Comparison of ENCODE assay signal across 8 mouse cellular contexts in the genomic region with DNA sequence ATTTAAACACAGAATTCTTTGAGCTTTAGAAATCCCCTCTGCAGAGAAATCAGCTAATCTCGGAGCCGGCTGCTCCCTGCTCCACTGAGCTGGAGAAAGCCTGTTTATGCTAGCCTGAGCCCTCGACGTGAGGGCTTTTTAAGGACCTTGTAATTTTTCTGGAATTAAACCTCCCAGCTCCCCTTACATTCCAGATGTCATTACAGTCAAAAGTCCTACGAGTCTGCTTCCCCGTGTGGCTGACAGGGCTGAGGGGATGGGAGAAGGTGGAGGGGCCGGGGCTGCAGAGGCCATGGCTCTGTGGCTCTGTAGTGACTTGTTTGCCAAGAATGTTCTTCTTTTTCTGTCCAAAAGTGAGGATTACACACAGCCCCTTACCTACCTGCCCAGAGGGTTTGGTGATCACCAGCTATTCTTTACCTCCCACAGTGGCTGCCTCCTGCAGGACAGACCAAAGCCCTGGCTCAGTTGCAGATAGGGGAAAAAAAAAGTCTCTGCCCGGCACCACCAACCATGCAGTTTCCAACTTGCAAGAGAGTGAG. TPM values are rescaled to one million over a fixed set of nuclear protein-coding genes. Genes with fewer than 3 reads are reported as not detected.
DNase-seq lines count a peak whose midpoint lies in the region; ATAC-seq and TF ChIP-seq lines count a peak whose summit lies in the region.

No protein-coding gene starts in this region.

- H3K9ac ChIP-seq in liver, embryonic 11.5 days (ENCODE audit: low read depth, low read length), result 0 out of 2 replicates have a peak overlapping the region, but pooled peaks have one; percentile 6
- peak overlapping the region; percentile 46 for H3K9ac ChIP-seq in kidney, embryonic 14.5 days (ENCODE audit: low read depth, low read length)
- H3K9ac ChIP-seq in neural tube, embryonic 12.5 days, result peak overlapping the region; percentile 42

- H3K9me3 ChIP-seq in liver, embryonic 11.5 days (ENCODE audit: control insufficient read depth, low read length), result no peaks in the 10 kb centered on the region
- H3K9me3 ChIP-seq in kidney, embryonic 14.5 days (ENCODE audit: control insufficient read depth, low read length), result no peaks in the 10 kb centered on the region
- H3K9me3 ChIP-seq in neural tube, embryonic 12.5 days, result no peaks in the 10 kb centered on the region

- H3K27me3 ChIP-seq in liver, embryonic 11.5 days (replicated peaks; ENCODE audit: control insufficient read depth, insufficient read depth, low read length), result no peaks in the 10 kb centered on the region
- no peaks in the 10 kb centered on the region for H3K27me3 ChIP-seq in kidney, embryonic 14.5 days (ENCODE audit: control insufficient read depth, insufficient read depth, low read length)
- no peaks in the 10 kb centered on the region for H3K27me3 ChIP-seq in neural tube, embryonic 12.5 days (replicated peaks)

- WGBS in liver, embryonic 11.5 days, result 34% methylated on average over 8 of the region's 8 CpGs
- WGBS in kidney, embryonic 14.5 days, result 15% methylated on average over 8 of the region's 8 CpGs
- 6% methylated on average over 8 of the region's 8 CpGs for WGBS in neural tube, embryonic 12.5 days

- no peak for TF ChIP-seq POLR2A in embryonic fibroblast, embryonic 13.5 days (IDR thresholded peaks at IDR 0.05; ENCODE audit: low read depth, low read length)

- H3K4me2 ChIP-seq in liver, embryonic 11.5 days, result peak overlapping the region; percentile 36
- H3K4me2 ChIP-seq in kidney, embryonic 14.5 days (replicated peaks; ENCODE audit: low read depth, low read length), result peak overlapping the region; percentile 32
- peak overlapping the region; percentile 61 for H3K4me2 ChIP-seq in neural tube, embryonic 12.5 days (replicated peaks)

- H3K27ac ChIP-seq in liver, embryonic 11.5 days (ENCODE audit: low read depth, low read length), result no peak overlapping the region; the same call in 1 of the 2 replicates
- H3K27ac ChIP-seq in embryonic fibroblast, embryonic 13.5 days (ENCODE audit: insufficient read depth, low read length), result 0 out of 2 replicates have a peak overlapping the region, but pooled peaks have one; percentile 8
- H3K27ac ChIP-seq in kidney, embryonic 14.5 days (ENCODE audit: low read depth, low read length), result peak overlapping the region; percentile 91
- H3K27ac ChIP-seq in neural tube, embryonic 12.5 days, result peak overlapping the region; percentile 65

- H3K4me3 ChIP-seq in liver, embryonic 11.5 days (ENCODE audit: low read depth, low read length), result no peak overlapping the region
- H3K4me3 ChIP-seq in embryonic fibroblast, embryonic 13.5 days (ENCODE audit: insufficient read depth, low read length), result no peak overlapping the region
- no peak overlapping the region for H3K4me3 ChIP-seq in kidney, embryonic 14.5 days (ENCODE audit: low read length)
- no peak overlapping the region for H3K4me3 ChIP-seq in neural tube, embryonic 12.5 days

- TF ChIP-seq CTCF in embryonic fibroblast, embryonic 13.5 days (IDR thresholded peaks at IDR 0.05; ENCODE audit: borderline replicate concordance, insufficient read depth, low read length), result no peak

- DNase-seq in liver, embryonic 11.5 days (ENCODE audit: low spot score), result no peak
- no peak for DNase-seq in liver
- DNase-seq in urinary bladder, postnatal 14 days (ENCODE audit: low spot score), result no peak
- no peak for DNase-seq in frontal cortex, postnatal 14 days (ENCODE audit: low spot score in 2 of 2)

- H3K36me3 ChIP-seq in liver, embryonic 11.5 days (ENCODE audit: control insufficient read depth, insufficient read depth, low read length), result no peaks in the 10 kb centered on the region
- H3K36me3 ChIP-seq in kidney, embryonic 14.5 days (ENCODE audit: control insufficient read depth, insufficient read depth, low read length), result no peaks in the 10 kb centered on the region
- H3K36me3 ChIP-seq in neural tube, embryonic 12.5 days, result no peaks in the 10 kb centered on the region

- H3K4me1 ChIP-seq in liver, embryonic 11.5 days (replicated peaks; ENCODE audit: control insufficient read depth, insufficient read depth, low read length), result peaks cover 64% of the 10 kb centered on the region
- peaks cover 17% of the 10 kb centered on the region; the same call in 1 of the 2 replicates for H3K4me1 ChIP-seq in embryonic fibroblast, embryonic 13.5 days (ENCODE audit: control insufficient read depth, insufficient read depth, low read length)
- H3K4me1 ChIP-seq in kidney, embryonic 14.5 days (ENCODE audit: control insufficient read depth, insufficient read depth, low read length), result peaks cover 77% of the 10 kb centered on the region
- H3K4me1 ChIP-seq in neural tube, embryonic 12.5 days, result peaks cover 81% of the 10 kb centered on the region

- ATAC-seq in liver, embryonic 11.5 days (replicated peaks; ENCODE audit: low FRiP score), result no peak
- ATAC-seq in kidney, embryonic 14.5 days (ENCODE audit: low FRiP score, low TSS enrichment), result no peak
- ATAC-seq in neural tube, embryonic 12.5 days (ENCODE audit: low FRiP score, low read depth), result no peak
- ATAC-seq in monocyte, adult 5-6 weeks (replicated peaks; ENCODE audit: insufficient number of reproducible peaks, low FRiP score, low TSS enrichment, poor library complexity, severe bottlenecking), result no peak

RNA-seq across cellular contexts. Expression of a gene that starts 29.0 kb away (rescaled TPM):
- polyA plus RNA-seq in liver, embryonic 11.5 days (2014; fragmentation: Nextera tagmentation; extraction: Ambion mirVana), result 22.9 and 24.1 TPM in 2 replicates
- 22.1 and 25.9 TPM in 2 replicates for polyA plus RNA-seq in embryonic fibroblast, embryonic 13.5 days (2011; ENCODE audit: insufficient read length, low read depth, missing spikeins)
- 28.3 and 35.6 TPM in 2 replicates for polyA plus RNA-seq in kidney, embryonic 14.5 days (2014; fragmentation: Nextera tagmentation; extraction: Ambion mirVana)
- polyA plus RNA-seq in neural tube, embryonic 12.5 days (2016; fragmentation: Nextera tagmentation; extraction: Ambion mirVana), result 39.1 and 43.0 TPM in 2 replicates
- 35.4 to 50.0 TPM (median 39.9 TPM) in 3 replicates for total RNA-seq in monocyte, adult 5-6 weeks (2017)

RNA-seq across cellular contexts. Expression of a gene that starts 42.5 kb away (rescaled TPM):
- polyA plus RNA-seq in liver, embryonic 11.5 days (2014; fragmentation: Nextera tagmentation; extraction: Ambion mirVana), result 42.6 and 50.5 TPM in 2 replicates
- 83.5 and 94.6 TPM in 2 replicates for polyA plus RNA-seq in embryonic fibroblast, embryonic 13.5 days (2011; ENCODE audit: insufficient read length, low read depth, missing spikeins)
- 98.3 and 182 TPM in 2 replicates for polyA plus RNA-seq in kidney, embryonic 14.5 days (2014; fragmentation: Nextera tagmentation; extraction: Ambion mirVana)
- 190 and 194 TPM in 2 replicates for polyA plus RNA-seq in neural tube, embryonic 12.5 days (2016; fragmentation: Nextera tagmentation; extraction: Ambion mirVana)
- 7.1 to 26.2 TPM (median 18.2 TPM) in 3 replicates for total RNA-seq in monocyte, adult 5-6 weeks (2017)

RNA-seq across cellular contexts. Expression of a gene that starts 42.6 kb away (rescaled TPM):
- 24.7 and 26.2 TPM in 2 replicates for polyA plus RNA-seq in liver, embryonic 11.5 days (2014; fragmentation: Nextera tagmentation; extraction: Ambion mirVana)
- 7.6 and 8.6 TPM in 2 replicates for polyA plus RNA-seq in embryonic fibroblast, embryonic 13.5 days (2011; ENCODE audit: insufficient read length, low read depth, missing spikeins)
- polyA plus RNA-seq in kidney, embryonic 14.5 days (2014; fragmentation: Nextera tagmentation; extraction: Ambion mirVana), result 18.1 and 25.1 TPM in 2 replicates
- polyA plus RNA-seq in neural tube, embryonic 12.5 days (2016; fragmentation: Nextera tagmentation; extraction: Ambion mirVana), result 11.4 and 12.2 TPM in 2 replicates
- 8.9 to 11.1 TPM (median 10.2 TPM) in 3 replicates for total RNA-seq in monocyte, adult 5-6 weeks (2017)
